Mouse (Mus musculus) frontal cortex, postnatal 36 days (tissue): ENCODE measurements around the gene Cebpa.

Experiments used
- DNase-seq, 2 experiments: peaks; one replicate each; pipeline ENCODE4 v3.0.0; 2022; ENCODE audit warnings: low spot score in 2 of 2

The Cebpa gene

DNA sequence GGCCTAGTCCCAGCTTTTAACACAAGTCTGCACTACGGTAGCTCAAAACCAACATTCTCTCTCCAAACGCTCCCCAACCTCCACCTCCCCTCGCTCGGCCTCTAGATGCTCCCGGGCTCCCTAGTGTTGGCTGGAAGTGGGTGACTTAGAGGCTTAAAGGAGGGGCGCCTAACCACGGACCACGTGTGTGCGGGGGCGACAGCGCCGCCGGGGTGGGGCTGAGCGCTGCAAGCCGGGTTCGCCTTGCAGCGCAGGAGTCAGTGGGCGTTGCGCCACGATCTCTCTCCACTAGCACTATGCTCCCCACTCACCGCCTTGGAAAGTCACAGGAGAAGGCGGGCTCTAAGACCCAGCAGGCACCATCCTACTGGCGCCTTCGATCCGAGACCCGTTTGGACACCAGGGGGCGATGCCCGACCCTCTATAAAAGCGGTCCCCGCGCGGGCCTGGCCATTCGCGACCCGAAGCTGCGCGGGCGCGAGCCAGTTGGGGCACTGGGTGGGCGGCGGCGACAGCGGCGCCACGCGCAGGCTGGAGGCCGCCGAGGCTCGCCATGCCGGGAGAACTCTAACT, at the start of gene Cebpa:
Gene Cebpa (plus strand): TSS at position 453 of the 573 bp plus-strand sequence.
- DNase-seq, result peak; percentile 90 to 93

DNA sequence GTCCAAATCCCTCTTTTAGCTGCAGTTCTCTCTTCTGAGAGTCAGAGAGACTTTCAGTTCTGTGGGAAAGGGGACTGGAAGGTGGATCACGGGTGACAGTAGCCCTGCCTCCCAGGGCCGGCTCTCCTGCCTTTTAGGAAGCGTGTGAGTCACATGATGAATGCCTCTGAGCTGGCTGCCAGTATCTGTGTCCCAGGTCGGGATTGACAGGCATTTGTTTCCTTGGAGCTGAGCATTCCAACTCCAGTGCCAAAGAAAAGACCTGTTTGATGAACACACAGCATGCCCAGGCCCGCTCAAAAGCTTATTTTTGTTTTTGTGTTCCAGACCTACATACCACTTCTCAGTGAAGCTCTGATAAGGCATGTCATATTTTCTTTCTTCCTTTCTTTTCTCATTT, 42.4 kb upstream of the Cebpa start:
- DNase-seq, result no peak

DNA sequence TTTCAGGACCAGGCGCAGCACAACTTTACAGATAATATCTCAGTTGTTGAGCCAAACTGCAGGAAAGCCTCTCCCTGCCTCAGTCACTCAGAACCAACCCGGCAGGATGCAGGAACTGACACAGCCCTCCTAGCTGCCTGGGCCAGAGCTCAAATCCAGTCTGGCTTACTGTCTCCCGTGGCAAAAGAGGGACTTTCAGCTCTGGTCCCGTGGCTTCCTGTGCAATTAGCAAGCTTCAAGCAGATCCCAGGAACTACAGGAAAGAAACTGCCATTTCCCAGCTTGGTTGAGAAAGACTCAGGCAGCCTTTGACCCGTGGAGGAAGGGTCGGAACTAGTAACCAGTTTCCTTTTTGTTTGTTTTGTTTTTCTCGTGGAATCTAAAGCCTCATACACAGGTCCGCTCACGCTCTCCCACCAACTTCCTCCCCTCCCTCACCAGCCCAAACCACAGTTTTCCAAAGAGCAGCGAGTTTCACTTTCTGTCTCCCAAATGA, 38.2 kb upstream of the Cebpa start:
- no peak for DNase-seq

DNA sequence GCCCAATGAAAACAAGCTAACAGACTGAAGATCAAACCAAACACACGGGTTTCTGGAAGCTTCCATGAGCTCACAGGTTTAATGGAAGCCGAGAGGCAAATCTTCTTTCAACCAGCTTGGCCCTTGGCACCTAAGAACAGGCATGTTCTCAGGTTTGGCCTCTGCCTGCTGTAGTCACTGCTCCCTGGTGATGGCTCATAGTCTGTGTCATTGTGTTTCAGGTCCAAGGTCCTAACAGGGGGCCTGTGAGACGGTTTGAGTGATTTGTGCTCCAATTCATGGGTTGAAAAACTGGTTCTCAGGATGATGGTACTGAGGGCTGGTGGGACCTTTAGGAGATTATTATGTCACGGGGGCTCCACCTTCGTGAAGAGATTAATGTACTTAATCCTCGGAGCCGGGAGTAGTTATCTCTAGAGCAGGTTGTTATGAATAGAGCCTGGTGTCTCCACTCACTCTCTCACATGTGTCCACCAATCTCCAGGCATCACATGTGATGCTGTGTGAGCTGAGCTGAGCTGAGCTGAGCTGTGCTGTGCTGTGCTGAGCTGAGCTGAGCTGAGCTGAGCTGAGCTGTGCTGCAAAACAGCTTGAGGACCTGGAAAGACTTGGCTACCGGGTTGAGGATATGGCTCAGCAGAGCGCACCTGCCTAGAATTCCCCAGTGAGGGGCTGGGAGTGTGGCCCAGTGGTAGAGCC, 37.5 kb upstream of the Cebpa start:
- DNase-seq, result no peak

DNA sequence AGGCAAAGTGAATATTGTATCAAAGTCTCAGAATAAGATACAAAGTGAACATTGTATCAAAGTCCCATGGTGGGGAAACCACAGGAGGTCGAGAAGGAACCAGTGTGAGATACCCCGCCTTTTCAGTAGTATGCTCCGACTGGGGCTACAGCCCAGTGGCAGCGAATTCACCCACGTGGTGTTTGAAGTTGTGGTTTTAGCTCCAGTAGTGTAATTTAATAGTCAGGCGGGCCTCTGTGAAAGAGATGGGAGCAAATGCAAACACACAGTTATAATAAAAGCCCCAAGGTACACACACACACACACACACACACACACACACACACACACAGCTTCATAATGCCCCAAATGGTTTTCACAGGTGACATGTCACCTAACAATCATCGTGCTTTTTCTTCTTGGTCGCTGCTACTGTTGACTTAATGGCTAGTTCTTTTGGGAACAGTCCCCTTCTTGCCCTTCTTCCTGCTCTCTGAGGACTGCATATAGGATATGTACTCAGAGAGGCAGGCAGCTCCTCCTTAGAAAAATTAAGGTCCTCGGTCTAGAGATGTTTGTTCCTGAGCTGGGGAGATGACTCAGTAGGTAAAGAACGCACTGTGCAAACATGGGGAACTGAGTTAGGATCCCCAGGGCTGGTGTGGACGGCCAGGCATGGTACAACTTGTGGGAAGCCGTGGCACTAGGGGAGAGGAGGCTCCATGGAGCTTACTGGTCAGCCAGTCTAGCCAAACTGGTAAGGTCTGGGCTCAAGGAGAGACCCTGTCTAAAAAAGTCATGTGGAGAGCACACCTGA, 34.3 kb upstream of the Cebpa start:
- no peak for DNase-seq

DNA sequence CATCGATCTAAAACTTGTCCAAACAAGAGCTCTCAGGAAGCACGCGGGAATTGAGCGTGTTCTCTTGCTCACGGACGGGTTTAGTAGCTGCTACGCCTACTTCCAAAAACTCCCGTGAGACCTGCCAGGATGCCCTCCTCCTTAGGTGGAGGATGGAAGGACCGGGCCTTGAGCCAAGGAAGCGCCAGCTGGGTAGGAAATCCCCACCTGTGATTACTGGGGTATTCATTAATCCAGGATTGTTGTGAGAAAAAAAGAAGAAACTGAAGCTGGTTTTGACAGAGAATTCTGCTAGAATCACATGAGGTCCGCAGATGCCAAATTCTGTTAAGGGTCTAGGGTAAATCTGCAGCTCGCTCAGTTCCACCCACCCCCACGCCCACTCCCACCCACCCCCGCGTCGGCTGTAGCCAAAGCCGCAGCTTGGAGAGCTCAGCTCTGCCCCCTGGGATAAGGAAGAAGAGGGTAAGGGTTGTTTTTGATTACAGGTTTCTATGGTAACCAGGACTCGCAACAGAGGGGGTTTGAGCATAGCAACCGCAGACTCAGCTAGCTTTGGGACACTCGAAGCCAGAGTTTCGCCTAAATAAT, 32.7 kb upstream of the Cebpa start:
- peak; percentile 31 to 32 for DNase-seq

DNA sequence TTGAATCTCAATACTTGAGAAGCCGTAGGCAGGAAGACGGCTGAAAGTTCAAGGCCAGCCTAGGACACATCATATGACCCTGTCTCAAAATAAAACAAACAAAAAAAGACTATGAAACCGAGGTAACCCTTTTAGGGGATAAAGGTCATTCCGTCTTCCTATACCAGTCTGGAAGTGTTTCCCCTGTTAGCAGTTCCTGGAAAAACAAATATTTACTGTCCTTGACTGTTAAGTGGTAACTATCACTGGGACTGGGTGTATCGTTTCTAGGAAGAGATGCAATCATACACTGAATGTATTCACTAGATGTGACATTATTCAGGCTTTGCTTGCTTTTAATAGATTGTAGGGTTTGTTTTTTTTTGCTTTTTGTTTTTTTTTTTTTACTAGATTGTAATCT, 28.5 kb upstream of the Cebpa start:
- no peak for DNase-seq

DNA sequence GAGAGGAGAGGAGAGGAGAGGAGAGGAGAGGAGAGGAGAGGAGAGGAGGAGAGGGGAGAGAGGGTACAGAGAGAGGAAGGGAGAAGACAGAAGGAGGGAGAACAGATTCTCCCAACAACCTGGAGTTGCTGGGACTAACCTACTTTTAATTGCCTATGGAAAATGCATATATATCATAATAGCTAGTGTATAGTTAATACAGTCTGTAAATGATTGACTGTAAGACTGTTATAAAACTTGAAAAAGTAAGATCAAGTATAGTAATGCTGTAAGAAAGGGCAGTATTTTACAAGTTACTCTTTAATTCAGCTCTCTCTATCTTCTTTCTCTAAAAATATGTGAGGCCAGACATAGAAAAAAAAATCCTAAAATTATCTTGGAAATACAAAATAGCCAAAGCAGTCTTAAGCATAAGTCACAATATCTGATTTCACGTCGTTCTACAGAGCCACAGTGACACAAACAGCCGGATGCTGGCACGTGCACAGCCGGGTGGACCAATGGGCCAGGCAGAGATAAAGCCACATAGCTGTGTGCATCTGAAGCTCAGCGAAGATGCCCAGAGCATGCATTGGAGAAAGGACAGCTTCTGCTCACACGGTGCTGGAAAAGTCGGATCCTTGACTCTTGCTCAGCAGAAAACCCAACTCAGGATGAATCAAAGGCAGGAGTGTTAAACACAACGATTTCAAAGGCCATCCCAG, 24.0 kb upstream of the Cebpa start:
- no peak for DNase-seq

DNA sequence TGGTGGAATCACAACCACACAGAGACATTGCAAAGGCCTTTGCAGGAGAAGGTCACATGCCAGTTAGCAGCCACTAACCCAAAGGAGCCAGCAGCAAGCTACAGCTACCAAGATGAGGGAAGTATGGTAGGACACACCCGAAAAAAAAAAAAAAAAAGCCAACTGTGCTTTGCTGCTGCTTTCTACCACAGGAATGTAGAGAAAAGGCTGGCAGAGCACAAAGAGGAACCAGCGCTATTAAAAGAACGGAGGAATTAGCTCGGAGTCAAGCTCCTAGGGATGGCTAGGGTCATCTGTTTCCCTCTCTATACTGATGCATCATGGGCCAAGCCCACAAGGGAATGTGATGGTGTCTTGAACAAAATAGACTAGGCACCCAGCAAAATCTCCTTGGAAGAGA, 20.3 kb upstream of the Cebpa start:
- DNase-seq, result no peak

DNA sequence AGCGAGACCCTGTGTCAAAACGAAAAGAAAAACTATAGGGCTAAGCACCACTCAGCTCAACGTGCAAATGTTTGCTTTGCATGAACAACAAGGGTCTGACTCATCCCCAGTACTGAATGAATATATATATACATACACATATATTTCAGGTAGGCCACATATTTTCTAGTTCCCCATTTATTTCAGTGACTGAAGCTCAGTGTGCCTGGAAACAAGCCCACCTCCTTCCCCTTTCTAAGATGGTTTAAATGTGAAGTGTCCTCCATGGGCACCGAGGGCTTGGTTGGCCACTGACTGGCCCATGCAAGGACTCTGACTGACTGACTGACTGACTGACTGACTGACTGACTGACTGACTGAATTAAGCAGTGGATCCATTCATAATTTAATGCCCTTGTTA, 19.6 kb upstream of the Cebpa start:
- no peak for DNase-seq

DNA sequence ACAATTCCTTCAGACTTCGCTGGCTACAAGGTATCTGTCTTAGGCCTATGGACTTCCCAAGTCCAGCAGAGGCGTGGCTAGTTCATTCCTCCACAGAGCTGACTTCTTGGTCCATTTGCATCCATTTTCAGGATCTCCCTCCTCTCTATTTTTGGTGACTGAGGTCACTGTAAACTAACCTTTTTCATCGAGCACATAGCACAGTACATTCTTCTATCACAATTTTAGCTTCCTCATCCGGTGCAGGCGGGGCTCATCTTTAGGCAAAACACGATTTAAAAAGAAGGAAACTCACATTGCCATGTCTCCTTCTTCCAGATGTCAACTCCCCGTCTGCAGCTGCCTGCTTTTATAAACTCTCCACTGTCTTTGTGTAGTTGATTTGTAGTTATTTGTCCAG, 12.5 kb upstream of the Cebpa start:
- DNase-seq, result no peak

DNA sequence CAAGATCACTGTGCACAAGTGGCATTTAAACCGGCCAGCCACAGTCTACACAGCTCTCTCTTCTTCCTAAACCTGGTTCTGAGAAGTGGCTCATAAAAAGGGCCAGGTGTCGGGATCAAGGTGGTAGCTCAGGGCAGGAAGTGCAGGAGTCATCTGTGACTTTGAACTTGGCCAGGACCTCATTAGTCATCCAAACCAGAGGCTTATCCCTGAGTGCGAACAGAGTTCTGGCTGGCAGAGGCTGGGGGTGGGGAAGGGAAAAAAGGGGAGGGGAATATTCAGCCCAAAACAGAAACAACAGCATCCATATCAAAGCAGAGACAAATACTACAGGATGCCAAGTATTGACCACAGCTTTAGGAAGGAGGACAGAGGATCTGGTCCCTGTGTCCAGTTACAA, 11.5 kb upstream of the Cebpa start:
- DNase-seq, result no peak

DNA sequence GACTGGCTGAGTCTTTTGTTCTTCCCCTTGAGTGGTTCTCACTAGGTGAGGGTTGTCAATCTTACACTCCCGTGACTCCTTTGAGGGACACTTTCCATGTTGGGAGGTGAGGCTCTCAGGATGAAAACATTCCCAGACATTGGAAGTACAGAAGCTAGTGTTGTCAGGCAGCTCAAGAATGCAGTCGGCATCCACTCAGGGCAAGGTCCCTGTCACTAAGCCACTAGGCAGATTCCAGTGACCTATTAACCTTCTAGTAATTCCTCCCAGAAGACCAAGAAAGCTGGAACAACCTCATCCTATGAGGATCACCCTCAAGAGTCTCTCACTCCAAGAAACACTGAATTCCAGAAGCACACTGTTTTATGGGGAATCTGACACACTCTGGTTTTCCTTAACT, 11.0 kb upstream of the Cebpa start:
- no peak for DNase-seq

DNA sequence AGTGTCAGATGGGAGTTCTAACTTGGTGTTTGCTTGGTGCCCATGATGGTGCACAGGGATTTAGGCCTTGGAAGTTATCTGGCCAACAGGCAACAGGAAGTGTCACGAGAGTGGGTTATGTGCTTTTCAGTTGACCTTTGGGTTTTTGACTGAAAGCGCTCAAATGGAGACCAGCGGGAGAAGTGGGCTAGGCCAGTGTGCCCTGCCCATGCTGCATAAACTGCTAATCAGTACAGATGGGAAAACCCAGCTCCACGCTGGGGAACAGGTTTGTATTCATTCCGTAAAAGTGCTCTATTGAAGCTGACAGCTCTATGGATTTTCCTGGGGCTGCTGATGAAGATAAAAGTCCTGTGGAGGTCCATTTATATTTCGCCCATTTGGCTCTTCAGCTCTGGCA, 10.4 kb upstream of the Cebpa start:
- DNase-seq, result no peak

DNA sequence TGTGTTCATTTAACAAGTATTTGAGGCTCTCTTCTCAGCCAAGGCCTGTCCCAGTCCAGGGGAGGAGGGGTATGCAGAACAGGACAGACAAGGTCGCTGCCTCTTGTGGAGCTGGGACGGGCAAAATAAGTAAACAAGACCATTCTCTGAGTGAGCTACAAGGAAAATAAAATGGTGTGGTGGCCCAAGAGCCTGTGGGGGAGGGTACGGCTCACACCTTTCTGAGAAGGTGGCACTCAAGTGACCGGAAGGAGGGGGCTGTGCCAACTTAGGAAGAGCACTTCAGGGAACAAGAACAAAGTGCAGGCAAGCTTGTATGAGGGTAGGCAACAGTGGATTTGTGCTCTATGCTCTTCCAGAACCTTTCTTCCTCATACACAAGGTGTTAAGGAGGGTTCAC, 6.0 kb upstream of the Cebpa start:
- no peak for DNase-seq

DNA sequence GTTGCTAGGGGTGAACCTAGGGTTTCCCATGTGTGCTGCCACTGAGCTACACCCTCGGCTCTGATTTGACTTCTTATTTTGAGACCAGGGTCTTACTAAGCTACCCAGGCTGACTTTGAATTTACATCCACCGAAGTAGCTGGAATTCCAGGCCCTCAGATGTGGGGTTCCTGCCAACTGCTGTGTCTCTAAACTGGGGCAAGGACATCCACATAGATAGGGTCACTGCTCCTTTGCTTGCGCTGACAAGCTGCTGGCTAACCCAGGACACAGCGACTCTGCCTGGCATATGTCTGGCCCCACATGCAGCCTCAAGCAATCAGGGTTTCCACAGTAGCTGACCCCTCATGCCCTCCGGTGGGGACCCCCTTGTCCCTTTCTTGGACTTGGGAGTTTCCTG, 5.4 kb upstream of the Cebpa start:
- no peak for DNase-seq

DNA sequence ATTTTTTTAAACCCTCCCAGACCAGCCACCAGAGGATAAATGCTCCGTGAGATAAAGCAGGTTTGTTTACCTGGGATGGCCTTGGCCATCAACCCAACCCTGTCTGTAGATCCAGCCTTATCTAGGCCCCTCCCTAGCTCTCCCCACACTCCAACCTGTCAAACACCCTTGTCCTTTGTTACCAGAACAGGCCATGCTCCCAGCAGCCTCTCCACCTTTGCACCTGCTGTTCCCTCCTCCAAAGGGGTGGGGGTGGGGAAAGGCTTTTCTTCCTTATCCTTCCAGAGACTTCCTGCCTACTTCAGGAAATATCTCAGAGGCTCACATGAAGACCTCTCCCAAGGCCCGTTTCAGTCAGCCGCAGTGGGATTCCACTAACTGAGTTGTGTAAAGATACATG, 2.6 kb upstream of the Cebpa start:
- no peak for DNase-seq

DNA sequence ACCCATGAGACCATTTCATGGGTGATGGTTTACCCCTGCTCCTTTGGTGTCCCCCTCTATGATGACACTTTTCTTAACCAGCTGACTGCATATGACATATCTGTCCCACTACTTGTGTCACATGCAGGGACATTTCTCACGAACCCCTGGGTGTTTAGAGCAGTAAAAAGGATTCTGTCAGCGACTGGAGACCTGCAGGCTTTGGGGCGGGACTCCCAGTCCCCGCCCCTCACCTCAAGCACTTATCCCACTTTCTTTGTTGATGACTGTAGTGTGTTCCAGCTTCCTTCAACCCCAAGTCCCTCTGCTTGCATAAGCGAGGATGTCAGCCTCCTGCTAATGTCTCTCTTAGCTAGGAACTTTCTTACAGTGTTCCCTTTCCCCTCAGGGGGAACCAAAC, 2.0 kb upstream of the Cebpa start:
- DNase-seq, result no peak

DNA sequence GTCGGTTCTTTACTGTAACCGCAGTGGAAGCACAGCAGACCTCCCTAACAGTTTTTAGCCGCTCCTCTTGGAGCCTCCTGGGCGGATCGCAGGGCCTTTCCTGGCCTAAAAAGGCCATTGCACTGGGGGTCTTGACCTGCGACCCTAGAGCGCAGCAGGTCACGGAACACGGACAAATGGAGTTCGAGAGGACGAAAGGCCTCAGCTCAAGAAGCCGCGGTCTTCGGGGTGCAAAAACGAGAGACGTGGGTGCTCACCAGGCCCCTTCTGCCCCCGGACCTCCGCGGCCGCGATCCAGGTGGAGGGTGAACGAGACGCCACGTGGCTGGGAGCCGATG, 1.4 kb upstream of the Cebpa start:
- no peak for DNase-seq

DNA sequence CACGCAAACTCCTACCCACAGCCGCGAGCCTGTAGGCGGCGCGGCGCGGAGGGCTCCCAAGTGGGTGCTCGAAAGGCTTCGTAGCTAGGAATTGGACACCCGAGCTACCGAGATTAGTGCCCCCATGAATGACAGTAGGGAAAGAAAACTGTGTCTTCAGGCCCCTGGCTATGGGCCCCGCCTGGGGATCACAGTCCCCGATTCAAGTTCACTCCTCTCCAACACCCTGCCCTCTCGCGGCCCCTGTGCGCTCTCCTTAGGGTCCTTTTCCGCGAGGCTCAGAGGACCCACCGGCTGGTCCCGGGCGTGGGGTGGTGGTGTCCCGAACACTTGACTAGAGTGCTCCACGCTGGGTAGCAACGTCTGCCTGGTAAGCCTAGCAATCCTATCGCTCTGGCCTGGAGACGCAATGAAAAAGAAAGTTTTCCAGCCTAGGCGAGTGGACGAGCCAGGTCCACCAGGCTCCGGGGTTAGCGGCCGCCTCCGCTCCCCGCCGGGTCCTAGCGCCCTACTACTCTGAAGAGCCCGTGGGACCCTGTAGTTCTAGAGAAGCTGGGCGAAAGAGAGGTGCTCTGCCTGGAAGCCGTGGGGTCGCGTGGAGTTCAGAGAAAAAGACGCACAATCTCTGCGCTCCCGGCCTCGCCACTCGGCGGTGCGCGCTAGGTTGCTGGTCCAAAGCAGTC, 853 bp upstream of the Cebpa start:
- peak; percentile 59 to 71 for DNase-seq

DNA sequence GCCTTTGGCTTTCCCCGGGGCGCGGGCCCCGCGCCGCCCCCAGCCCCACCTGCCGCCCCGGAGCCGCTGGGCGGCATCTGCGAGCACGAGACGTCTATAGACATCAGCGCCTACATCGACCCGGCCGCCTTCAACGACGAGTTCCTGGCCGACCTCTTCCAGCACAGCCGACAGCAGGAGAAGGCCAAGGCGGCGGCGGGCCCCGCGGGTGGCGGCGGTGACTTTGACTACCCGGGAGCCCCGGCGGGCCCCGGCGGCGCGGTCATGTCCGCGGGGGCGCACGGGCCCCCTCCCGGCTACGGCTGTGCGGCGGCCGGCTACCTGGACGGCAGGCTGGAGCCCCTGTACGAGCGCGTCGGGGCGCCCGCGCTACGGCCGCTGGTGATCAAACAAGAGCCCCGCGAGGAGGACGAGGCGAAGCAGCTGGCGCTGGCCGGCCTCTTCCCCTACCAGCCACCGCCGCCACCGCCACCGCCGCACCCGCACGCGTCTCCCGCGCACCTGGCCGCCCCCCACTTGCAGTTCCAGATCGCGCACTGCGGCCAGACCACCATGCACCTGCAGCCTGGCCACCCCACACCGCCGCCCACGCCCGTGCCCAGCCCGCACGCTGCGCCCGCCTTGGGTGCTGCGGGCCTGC, 533 bp downstream of the Cebpa start:
- DNase-seq, result peak in 1 of 2 experiments; percentile 24
